Mouse (Mus musculus) liver, embryonic 15.5 days (tissue): ENCODE results near the gene Myh9. TPM values are rescaled to one million over a fixed set of nuclear protein-coding genes. Genes with fewer than 3 reads are reported as not detected.
A peak's percentile ranks its signal among the peaks of the same experiment; 100 is the strongest.

Experiments used
- ATAC-seq: fragments of 200-750 bp; cut with Nextera tagmentation; 2 replicates; pipeline ENCODE4 v1.8.0; 2017; ENCODE audit warnings: moderate number of reproducible peaks, mild to moderate bottlenecking, moderate library complexity; ENCODE audit not compliant: insufficient read depth
- H3K27ac ChIP-seq: fragments of 300-500 bp; sonication (generic); replicated peaks from 2 replicates; pipeline ENCODE4 v1.5.1; 2015; ENCODE audit warnings: mild to moderate bottlenecking, inconsistent platforms
- H3K27me3 ChIP-seq: fragments of 300-500 bp; sonication (generic); 2 replicates; pipeline ENCODE4 v1.6.1; 2015; ENCODE audit warnings: mild to moderate bottlenecking, inconsistent platforms
- H3K36me3 ChIP-seq: fragments of 300-500 bp; sonication (generic); replicated peaks from 2 replicates; pipeline ENCODE4 v1.6.1; 2015; ENCODE audit warnings: moderate library complexity, mild to moderate bottlenecking, inconsistent platforms
- H3K4me1 ChIP-seq: fragments of 300-500 bp; sonication (generic); replicated peaks from 2 replicates; pipeline ENCODE4 v1.6.1; 2015; ENCODE audit warnings: inconsistent platforms
- H3K4me2 ChIP-seq: fragments of 300-500 bp; sonication (generic); 2 replicates; pipeline ENCODE4 v1.6.1; 2015; ENCODE audit warnings: moderate library complexity, mild to moderate bottlenecking, inconsistent platforms
- H3K4me3 ChIP-seq: fragments of 300-500 bp; sonication (generic); replicated peaks from 2 replicates; pipeline ENCODE4 v1.5.1; 2015; ENCODE audit warnings: mild to moderate bottlenecking, inconsistent platforms
- H3K9ac ChIP-seq: fragments of 300-500 bp; sonication (generic); 2 replicates; pipeline ENCODE4 v1.6.1; 2015; ENCODE audit warnings: moderate library complexity, mild to moderate bottlenecking, inconsistent platforms
- H3K9me3 ChIP-seq: fragments of 300-500 bp; sonication (generic); replicated peaks from 2 replicates; pipeline ENCODE4 v1.6.1; 2016; ENCODE audit warnings: inconsistent platforms
- WGBS: fragments of 180-500 bp; shearing (Covaris S2); methylation state at CpG from one replicate; pipeline ENCODE4 v1.1.7; 2015; ENCODE audit warnings: mixed read lengths; ENCODE audit not compliant: insufficient replicate concordance; 5-methylcytosine and 5-hydroxymethylcytosine counted together
- polyA plus RNA-seq: library from polyadenylated mRNA; unstranded; fragments of >200 nt; fragmentation: Nextera tagmentation; extraction: Ambion mirVana; gene quantifications from 2 replicates; pipeline ENCODE4 v1.2.1, GENCODE M21; 2015

The Myh9 gene
- 19.5 and 20.3 TPM in 2 replicates for polyA plus RNA-seq

DNA sequence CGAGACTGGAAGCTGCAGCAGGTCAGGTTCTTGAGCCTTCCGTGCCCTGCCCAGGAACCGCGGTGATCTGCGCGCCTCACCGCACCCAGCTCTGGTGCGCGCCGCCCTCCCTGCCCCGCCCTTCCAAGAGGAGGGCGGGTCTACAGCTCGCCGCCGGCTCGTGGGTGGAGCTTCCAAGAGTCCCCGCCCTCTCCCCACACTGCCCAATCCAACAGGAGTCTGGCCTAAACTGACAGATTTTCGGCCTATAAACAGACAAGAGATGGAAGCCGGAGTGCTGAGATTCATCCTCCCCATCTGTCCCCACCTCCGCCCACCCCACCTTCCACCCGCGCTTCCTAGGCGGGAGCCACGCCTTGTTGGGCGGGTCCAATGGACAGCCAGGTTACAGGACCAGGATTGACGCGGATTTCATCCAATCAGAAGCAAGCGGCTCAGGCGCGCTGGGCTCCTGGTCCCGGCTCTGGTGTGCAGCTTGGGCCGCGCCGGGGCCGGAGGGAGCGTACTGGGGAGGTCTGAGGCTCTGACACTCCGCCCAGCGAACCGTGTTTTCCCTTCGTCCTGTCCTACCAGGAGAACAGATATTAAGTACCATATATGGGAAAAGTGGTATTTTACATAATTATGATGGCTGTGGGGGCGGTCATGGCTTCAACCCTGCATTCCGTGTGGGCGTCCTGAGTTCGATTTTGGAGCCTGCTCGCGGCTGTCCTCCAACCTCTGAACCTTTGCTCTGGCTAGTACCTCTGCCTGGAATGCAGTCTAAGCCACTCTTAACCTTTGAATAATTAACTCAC, at the start of gene Myh9:
TSS of gene Myh9 (minus strand) at position 129 of the 797 bp plus-strand sequence.
- Histone ChIP-seq H3K27ac (peak within 1 kb of the TSS; percentile 94), H3K9ac (peak within 1 kb of the TSS; percentile 89), H3K4me3 (peak within 1 kb of the TSS; percentile 97), H3K4me2 (peak within 1 kb of the TSS; percentile 94), H3K4me1 (peaks cover 64% of the 10 kb centered on the region), H3K9me3 (no peaks in the 10 kb centered on the region), H3K27me3 (peaks cover 3% of the 10 kb centered on the region; the same call in 1 of the 2 replicates), H3K36me3 (peaks cover 8% of the 10 kb centered on the region; the same call in 1 of the 2 replicates)
- peak; percentile 91 for ATAC-seq
- under 1% methylated on average over 46 of the region's 46 CpGs for WGBS

DNA sequence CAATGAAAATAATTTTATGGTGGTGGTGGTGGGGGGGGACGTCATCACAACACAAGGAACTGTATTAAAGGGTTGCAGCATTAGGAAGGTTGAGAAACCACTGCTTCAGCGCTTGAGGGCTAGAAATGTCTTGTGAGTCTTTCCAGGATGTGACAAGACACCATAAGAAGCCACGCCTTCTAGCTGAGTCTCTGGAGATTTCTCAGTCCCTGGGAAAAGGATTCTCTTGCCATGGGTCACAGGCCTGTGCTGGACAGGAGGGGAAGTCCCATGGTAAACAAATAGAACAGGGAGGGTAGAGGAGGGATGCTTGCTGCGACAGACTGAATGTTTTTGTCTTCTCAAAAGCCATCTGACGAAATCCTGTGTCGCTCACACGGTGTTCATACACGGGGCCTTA, 49.8 kb upstream of the Myh9 start:
- no peak overlapping the region for H3K27ac ChIP-seq
- ATAC-seq, result no peak
- H3K4me1 ChIP-seq, result peaks cover 5% of the 10 kb centered on the region
- H3K9ac ChIP-seq, result no peak overlapping the region
- no peak overlapping the region for H3K4me2 ChIP-seq
- WGBS, result 62% methylated on average over 8 of the region's 8 CpGs
- no peaks in the 10 kb centered on the region; the same call in 1 of the 2 replicates for H3K27me3 ChIP-seq
- H3K9me3 ChIP-seq, result no peaks in the 10 kb centered on the region
- no peaks in the 10 kb centered on the region for H3K36me3 ChIP-seq
- H3K4me3 ChIP-seq, result no peak overlapping the region

DNA sequence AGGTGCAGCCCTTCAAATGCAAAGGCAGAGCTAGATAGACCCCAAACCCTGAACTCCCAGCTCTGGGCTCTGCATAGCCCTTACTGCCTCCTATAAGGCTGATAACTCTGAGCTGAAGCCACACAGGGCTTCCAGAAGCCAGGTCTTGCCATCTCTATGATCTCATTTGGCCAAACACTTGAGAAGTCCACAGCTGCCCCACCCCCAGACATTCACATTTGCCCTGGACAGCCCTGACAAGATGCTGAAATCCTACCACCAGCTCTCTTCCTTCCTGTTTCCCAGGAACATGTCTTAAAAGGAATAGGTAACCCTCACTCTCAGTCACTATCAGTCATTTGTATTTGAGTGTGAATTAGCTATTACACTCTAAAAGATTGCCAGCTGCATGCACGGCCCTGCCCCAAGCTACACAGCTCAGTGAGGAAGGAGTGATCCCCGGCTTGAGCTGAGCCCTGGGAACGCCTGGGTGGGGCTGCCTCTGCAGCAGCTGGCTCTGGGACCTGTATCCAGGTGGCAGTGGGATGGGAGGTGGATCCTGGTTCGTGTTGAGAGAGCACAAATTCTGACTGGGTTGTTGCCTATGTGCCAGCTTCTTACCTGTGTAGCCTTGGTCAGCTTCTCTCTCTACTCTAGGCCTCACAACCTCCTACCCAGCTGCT, 47.9 kb upstream of the Myh9 start:
- Histone ChIP-seq H3K27ac (no peak overlapping the region), H3K4me3 (no peak overlapping the region), H3K4me2 (no peak overlapping the region), H3K9ac (no peak overlapping the region), H3K36me3 (no peaks in the 10 kb centered on the region), H3K27me3 (no peaks in the 10 kb centered on the region; the same call in 1 of the 2 replicates), H3K4me1 (peaks cover 17% of the 10 kb centered on the region), H3K9me3 (no peaks in the 10 kb centered on the region)
- no peak for ATAC-seq
- 41% methylated on average over 4 of the region's 4 CpGs for WGBS

DNA sequence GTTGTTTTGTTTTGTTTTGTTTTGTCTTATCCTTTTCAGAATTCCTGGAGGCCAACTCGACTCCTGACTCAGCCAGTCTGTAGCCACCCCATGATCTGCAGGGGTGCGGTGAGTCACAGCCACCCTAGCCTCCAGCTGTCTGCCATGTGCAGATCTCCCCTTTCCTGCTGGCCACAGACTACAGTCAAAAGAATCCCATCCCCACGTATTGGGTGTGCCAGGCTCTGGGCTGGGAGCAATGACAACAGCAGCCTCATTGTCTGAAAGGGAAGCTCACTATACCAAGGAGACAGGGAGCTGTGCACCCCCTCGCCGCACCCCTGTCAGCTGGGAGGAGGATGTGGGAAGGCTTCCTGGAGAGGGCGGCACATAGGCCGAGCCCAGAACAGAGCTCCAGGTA, 46.3 kb upstream of the Myh9 start:
- H3K4me3 ChIP-seq, result no peak overlapping the region
- no peak overlapping the region for H3K9ac ChIP-seq
- no peaks in the 10 kb centered on the region for H3K36me3 ChIP-seq
- H3K4me2 ChIP-seq, result no peak overlapping the region
- H3K4me1 ChIP-seq, result peaks cover 28% of the 10 kb centered on the region
- no peaks in the 10 kb centered on the region for H3K9me3 ChIP-seq
- 57% methylated on average over 7 of the region's 7 CpGs for WGBS
- no peaks in the 10 kb centered on the region; the same call in 1 of the 2 replicates for H3K27me3 ChIP-seq
- no peak for ATAC-seq
- H3K27ac ChIP-seq, result no peak overlapping the region

DNA sequence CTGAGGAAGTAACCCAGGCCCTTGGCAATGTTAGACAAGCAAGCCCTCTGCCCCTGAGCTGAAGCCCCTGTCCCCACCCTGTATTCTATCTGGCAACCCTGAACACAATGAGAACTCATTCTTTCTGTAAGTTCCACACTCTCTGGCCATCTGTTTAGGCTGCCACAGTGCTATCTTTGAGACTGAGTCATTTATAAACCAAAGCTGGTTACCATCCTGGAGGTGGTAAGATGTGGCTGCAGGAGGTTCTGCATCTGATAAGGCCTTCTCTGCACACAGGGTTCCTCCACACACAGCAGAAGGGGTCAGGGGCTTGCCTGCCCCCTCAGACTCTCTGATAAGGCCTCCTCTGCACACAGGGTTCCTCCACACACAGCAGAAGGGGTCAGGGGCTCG, 45.1 kb upstream of the Myh9 start:
- no peak overlapping the region for H3K27ac ChIP-seq
- 34% methylated on average over 1 of the region's 1 CpGs for WGBS
- H3K36me3 ChIP-seq, result no peaks in the 10 kb centered on the region
- H3K4me1 ChIP-seq, result peaks cover 39% of the 10 kb centered on the region
- H3K4me2 ChIP-seq, result no peak overlapping the region
- H3K4me3 ChIP-seq, result no peak overlapping the region
- no peaks in the 10 kb centered on the region; the same call in 1 of the 2 replicates for H3K27me3 ChIP-seq
- ATAC-seq, result no peak
- H3K9ac ChIP-seq, result no peak overlapping the region
- no peaks in the 10 kb centered on the region for H3K9me3 ChIP-seq

DNA sequence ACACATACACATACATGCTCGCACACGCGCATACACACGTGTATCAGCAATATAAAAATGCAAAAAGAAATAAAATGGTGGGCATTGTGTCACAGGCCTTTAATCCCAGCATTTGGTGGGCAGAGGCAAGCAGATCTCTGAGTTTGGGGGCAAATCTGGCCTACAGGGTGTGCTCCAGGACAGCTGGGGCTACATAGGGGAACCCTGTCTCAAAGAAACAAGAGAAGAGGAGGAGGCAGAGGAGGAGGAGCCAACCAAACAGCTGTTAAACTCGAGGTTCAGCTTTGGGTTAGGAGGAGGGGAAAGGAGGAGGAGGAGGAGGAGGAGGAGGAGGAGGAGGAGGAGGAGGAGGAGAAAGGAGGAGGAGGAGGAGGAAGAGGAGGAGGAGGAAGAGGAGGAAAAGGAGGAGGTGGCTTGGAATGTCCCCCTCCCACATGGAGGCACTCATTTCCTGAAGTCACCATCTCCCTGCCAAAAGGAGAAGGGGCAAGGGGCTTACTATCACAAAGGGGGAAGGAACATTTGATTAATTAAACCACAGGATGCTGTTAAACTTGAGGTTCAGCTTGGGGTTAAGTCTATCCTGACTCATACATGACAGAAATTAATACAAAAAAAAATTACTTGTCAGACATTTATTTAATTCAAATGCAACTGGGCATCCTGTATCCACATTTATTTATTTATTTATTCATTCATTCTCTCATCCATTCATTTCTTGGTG, 44.6 kb upstream of the Myh9 start:
- WGBS, result 89% methylated on average over 4 of the region's 5 CpGs
- no peaks in the 10 kb centered on the region for H3K36me3 ChIP-seq
- H3K27me3 ChIP-seq, result no peaks in the 10 kb centered on the region; the same call in 1 of the 2 replicates
- H3K4me2 ChIP-seq, result no peak overlapping the region
- no peak for ATAC-seq
- no peak overlapping the region for H3K27ac ChIP-seq
- H3K4me1 ChIP-seq, result peaks cover 45% of the 10 kb centered on the region
- H3K4me3 ChIP-seq, result no peak overlapping the region
- H3K9me3 ChIP-seq, result no peaks in the 10 kb centered on the region
- no peak overlapping the region for H3K9ac ChIP-seq

DNA sequence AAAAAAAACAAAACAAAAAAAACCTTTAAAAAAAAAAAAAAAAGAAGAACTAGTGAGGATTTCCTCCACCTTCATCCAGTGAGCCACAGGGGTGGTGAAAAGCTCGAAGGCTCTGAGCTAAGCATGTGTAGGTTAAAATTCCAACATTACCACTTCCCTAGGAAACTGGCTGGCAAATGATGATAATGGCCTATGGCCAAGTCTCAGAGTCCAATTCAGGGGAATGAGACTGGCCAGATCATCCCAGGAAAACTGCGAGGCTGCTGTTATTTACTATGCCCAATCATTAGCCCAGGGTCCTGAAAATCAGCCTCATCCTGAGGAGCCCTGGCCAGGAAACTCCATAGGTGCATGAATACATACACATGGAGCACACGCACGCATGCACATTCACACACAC, 44.0 kb upstream of the Myh9 start:
- 60% methylated on average over 4 of the region's 4 CpGs for WGBS
- Histone ChIP-seq H3K4me2 (no peak overlapping the region), H3K27ac (no peak overlapping the region), H3K9ac (no peak overlapping the region), H3K27me3 (no peaks in the 10 kb centered on the region; the same call in 1 of the 2 replicates), H3K9me3 (no peaks in the 10 kb centered on the region), H3K4me3 (no peak overlapping the region), H3K36me3 (no peaks in the 10 kb centered on the region), H3K4me1 (peaks cover 49% of the 10 kb centered on the region)
- ATAC-seq, result no peak

DNA sequence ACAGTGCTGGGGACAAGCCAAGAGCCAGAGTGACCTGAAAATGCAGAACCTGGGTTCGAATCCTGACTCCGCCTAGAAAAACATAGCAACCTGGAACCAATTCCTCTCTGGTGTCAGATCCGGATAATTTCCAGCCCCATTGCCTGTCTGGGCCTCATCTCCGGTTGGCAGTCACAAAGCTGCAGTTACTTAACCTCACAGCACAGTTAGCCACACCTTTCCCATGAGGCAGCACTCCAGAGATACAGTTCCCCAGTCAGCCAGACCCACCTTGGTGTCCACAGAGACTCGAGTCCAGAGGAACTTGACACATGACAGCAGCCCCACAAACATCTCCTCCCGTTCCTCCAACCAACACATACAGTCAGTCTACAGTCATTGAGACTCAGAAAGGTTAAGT, 43.2 kb upstream of the Myh9 start:
- Histone ChIP-seq H3K27me3 (no peaks in the 10 kb centered on the region; the same call in 1 of the 2 replicates), H3K4me2 (no peak overlapping the region), H3K36me3 (no peaks in the 10 kb centered on the region), H3K27ac (0 out of 2 replicates have a peak overlapping the region, but pooled peaks have one; percentile 14), H3K4me3 (no peak overlapping the region), H3K4me1 (peaks cover 49% of the 10 kb centered on the region), H3K9ac (no peak overlapping the region), H3K9me3 (no peaks in the 10 kb centered on the region)
- WGBS, result 50% methylated on average over 6 of the region's 6 CpGs
- no peak for ATAC-seq

DNA sequence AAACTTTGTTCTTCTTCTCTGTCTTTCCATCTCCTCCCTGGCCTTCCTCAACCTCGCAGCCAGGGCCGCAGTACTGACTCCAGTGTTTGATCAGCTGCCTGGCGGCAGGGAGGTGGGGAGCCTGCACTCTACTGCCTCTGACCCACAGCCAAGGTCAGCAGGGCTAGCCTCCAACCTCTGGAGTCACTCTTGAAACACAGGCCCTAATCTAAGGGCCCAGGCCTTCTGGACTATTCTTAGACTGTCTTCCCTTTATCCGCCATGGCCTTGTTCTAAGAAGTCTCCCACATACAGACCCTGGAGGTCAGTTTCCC, 41.7 kb upstream of the Myh9 start:
- Histone ChIP-seq H3K4me3 (no peak overlapping the region), H3K27me3 (no peaks in the 10 kb centered on the region), H3K36me3 (no peaks in the 10 kb centered on the region), H3K27ac (0 out of 2 replicates have a peak overlapping the region, but pooled peaks have one; percentile 53), H3K9me3 (no peaks in the 10 kb centered on the region), H3K4me2 (no peak overlapping the region), H3K4me1 (peaks cover 49% of the 10 kb centered on the region), H3K9ac (no peak overlapping the region)
- ATAC-seq, result no peak
- WGBS, result 50% methylated on average over 4 of the region's 4 CpGs

DNA sequence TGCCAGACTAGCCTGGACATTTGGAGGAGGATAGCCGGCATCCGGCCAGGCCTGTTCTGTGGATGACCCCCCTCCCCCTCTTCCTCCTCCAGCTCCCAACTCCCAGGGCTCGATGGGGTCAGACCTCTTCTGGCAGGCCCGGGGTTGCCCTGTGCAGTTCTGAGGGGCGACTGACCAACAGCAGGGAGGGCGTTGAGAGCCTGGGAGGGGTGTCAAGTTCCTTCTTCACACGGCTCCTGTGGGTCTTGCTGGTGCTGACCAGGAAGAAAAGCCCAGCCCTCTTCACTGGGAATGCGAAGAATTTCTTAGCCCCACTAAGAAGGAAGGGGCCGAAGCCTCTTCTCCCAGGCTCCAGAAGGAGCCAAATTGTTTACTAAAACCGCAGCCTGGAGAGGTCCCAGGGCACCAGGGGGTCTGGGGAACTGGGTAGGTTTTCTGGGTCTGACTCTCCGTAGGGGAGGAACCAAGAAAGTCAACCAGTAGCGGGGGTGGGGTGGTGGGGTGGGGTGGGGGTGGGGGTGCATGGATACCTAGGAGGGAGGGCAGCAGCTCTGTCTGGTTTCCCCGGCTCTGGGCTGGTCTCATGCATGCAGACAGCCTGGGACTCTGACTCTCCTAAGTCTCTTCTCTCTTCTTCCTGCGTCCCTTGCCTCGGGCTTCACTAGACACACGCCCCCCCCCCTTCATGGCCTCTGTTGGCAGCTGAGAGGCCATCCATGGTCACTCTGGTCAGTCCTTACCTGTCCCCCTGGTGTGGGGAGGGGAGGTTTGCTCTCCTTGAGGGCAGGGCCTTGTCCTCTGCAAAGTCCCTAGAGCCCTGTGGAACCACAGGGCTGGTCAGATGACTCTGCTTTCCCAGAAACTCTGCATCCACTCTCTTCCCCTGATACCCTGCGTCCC, 41.1 kb upstream of the Myh9 start:
- no peak overlapping the region for H3K4me2 ChIP-seq
- WGBS, result 39% methylated on average over 16 of the region's 17 CpGs
- no peak overlapping the region for H3K9ac ChIP-seq
- H3K27me3 ChIP-seq, result no peaks in the 10 kb centered on the region
- peaks cover 49% of the 10 kb centered on the region for H3K4me1 ChIP-seq
- H3K9me3 ChIP-seq, result no peaks in the 10 kb centered on the region
- no peak overlapping the region for H3K4me3 ChIP-seq
- ATAC-seq, result no peak
- no peaks in the 10 kb centered on the region for H3K36me3 ChIP-seq
- H3K27ac ChIP-seq, result peak overlapping the region; percentile 53; the same call in 1 of the 2 replicates
